Mouse (Mus musculus) forebrain, embryonic 10.5 days (tissue): ENCODE measurements around the gene Taf5. TPM values are rescaled to one million over a fixed set of nuclear protein-coding genes. Genes with fewer than 3 reads are reported as not detected.

Experiments used
- DNase-seq: peaks from one replicate; pipeline ENCODE4 v3.0.0-alpha.2; 2017; ENCODE audit warnings: low spot score; ENCODE audit errors: extremely low spot score
- H3K27ac ChIP-seq: fragments of 300-500 bp; sonication (generic); 2 replicates; pipeline ENCODE4 v1.5.1; 2016; ENCODE audit warnings: mild to moderate bottlenecking
- H3K27me3 ChIP-seq: fragments of 300-500 bp; sonication (generic); 2 replicates; pipeline ENCODE4 v1.6.1; 2016; ENCODE audit warnings: mild to moderate bottlenecking; ENCODE audit not compliant: poor library complexity, severe bottlenecking
- H3K36me3 ChIP-seq: fragments of 300-500 bp; sonication (generic); replicated peaks from 2 replicates; pipeline ENCODE4 v1.6.1; 2016; ENCODE audit warnings: mild to moderate bottlenecking, moderate library complexity
- H3K4me1 ChIP-seq: fragments of 300-500 bp; sonication (generic); 2 replicates; pipeline ENCODE4 v1.6.1; 2016
- H3K4me3 ChIP-seq: fragments of 300-500 bp; sonication (generic); 2 replicates; pipeline ENCODE4 v1.5.1; 2016; ENCODE audit warnings: mild to moderate bottlenecking, moderate library complexity
- H3K9me3 ChIP-seq: fragments of 300-500 bp; sonication (generic); 2 replicates; pipeline ENCODE4 v1.6.1; 2016; ENCODE audit warnings: mild to moderate bottlenecking, moderate library complexity
- WGBS: fragments of 180-500 bp; shearing (Covaris S2); methylation state at CpG from one replicate; pipeline ENCODE4 v1.1.7; 2016; 5-methylcytosine and 5-hydroxymethylcytosine counted together
- polyA plus RNA-seq: library from polyadenylated mRNA; unstranded; fragments of >200 nt; fragmentation: Nextera tagmentation; extraction: Ambion mirVana; gene quantifications from 2 replicates; pipeline ENCODE4 v1.2.1, GENCODE M21; 2016

Taf5 gene
- polyA plus RNA-seq = 7.4 and 7.5 TPM in 2 replicates

DNA sequence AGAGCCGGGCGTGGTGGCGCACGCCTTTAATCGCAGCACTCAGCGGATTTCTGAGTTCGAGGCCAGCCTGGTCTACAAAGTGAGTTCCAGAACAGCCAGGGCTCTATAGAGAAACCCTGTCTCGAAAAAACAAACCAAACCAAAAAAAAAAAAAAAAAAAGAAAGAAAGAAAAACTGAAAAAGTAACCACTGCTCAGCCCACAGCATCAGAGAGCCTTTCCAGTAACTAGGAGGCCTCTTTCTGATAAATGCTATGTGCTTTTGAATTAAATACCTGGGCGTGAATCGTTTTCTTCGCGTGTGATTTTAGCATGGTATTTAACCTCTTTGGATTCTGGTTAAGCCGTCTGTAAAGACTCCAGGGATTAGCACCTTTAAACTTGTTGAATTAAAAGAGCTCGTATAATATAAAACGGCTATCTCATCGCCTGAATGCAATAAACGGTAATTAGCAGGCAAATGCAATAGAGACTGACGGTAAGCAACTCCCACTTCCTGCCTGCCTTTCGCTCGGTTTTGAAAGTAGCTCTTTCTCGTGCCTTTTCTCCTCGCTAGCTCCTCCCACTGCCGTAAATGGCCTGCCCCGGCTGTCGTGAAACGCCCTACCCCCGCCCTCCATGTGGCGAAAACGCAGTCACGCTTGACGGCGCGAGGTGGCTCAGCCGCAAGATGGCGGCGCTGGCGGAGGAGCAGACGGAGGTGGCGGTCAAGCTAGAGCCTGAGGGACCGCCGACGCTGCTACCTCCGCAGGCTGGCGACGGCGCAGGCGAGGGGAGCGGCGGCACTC is at the start of gene Taf5:
Gene Taf5 (plus strand): TSS at position 651 of the 787 bp plus-strand sequence.
- WGBS = 11% methylated on average over 49 of the region's 49 CpGs

GRCm38 (mm10) chr19:47017831-47018230 is 49.7 kb upstream of the Taf5 start:
- Histone ChIP-seq H3K4me3 (peak overlapping the region; percentile 57; the same call in 1 of the 2 replicates), H3K36me3 (no peaks in the 10 kb centered on the region), H3K27ac (no peak overlapping the region; the same call in 1 of the 2 replicates), H3K27me3 (peaks cover 57% of the 10 kb centered on the region), H3K9me3 (no peaks in the 10 kb centered on the region), H3K4me1 (peaks cover 51% of the 10 kb centered on the region)
- no peak for DNase-seq
- 6% methylated on average over 3 of the region's 3 CpGs for WGBS

More for the DNA sequence above, at the start of gene Taf5:
- DNase-seq = peak; percentile 97
- Histone ChIP-seq H3K27me3 (no peaks in the 10 kb centered on the region), H3K4me3 (peak within 1 kb of the TSS; percentile 99), H3K4me1 (peaks cover 14% of the 10 kb centered on the region), H3K36me3 (peaks cover 18% of the 10 kb centered on the region), H3K9me3 (no peaks in the 10 kb centered on the region), H3K27ac (peak within 1 kb of the TSS; percentile 95)

DNA sequence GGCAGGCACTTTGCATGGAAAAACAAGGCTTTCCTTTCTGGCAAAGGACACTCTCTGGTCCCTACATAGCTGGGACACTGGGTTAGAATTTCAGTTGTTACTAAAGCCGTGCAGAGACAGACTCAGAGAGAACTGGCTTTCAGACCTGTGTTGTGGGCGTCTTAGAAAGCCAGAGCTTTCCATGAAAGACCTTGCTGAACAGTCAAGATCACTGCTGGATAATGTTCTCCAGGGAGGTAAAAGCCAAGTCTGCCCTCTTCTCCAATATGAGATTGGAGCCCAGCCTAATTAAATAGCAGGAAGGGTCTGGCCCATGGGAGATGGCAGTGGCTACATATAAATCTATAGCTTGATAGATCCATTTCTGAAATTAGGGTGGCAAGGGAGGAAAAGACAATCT is 49.2 kb upstream of the Taf5 start:
- H3K4me1 ChIP-seq = peaks cover 51% of the 10 kb centered on the region
- peak overlapping the region; percentile 57; the same call in 1 of the 2 replicates for H3K4me3 ChIP-seq
- no peak overlapping the region; the same call in 1 of the 2 replicates for H3K27ac ChIP-seq
- no peaks in the 10 kb centered on the region for H3K36me3 ChIP-seq
- peaks cover 52% of the 10 kb centered on the region for H3K27me3 ChIP-seq
- DNase-seq = no peak
- whole genome bisulfite sequencing = 31% methylated on average over 2 of the region's 2 CpGs
- H3K9me3 ChIP-seq = no peaks in the 10 kb centered on the region

DNA sequence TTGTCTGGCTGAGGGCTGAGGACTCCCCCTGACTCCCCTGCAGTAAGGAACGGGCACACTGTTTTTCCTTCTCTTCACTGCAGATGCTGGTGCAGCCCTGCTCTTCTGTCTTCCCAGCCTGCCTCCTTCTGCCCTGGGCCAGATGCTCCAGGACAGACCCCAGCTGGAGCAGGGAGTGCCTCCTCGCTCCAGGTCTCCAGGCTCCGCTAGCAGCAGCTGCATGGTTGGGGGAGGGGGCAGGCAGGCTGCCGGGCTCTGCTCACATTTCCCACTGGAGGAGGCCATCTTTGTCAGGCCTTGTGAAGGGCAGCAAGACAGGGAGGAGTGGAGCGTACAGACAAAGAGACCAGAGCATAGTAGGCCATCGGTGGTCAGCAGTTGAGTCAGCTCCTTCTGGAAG is 48.2 kb upstream of the Taf5 start:
- H3K9me3 ChIP-seq = no peaks in the 10 kb centered on the region
- 34% methylated on average over 6 of the region's 6 CpGs for WGBS
- H3K27ac ChIP-seq = 0 out of 2 replicates have a peak overlapping the region, but pooled peaks have one; percentile 30
- H3K27me3 ChIP-seq = peaks cover 42% of the 10 kb centered on the region
- H3K36me3 ChIP-seq = no peaks in the 10 kb centered on the region
- peaks cover 42% of the 10 kb centered on the region for H3K4me1 ChIP-seq
- H3K4me3 ChIP-seq = no peak overlapping the region
- DNase-seq = no peak

DNA sequence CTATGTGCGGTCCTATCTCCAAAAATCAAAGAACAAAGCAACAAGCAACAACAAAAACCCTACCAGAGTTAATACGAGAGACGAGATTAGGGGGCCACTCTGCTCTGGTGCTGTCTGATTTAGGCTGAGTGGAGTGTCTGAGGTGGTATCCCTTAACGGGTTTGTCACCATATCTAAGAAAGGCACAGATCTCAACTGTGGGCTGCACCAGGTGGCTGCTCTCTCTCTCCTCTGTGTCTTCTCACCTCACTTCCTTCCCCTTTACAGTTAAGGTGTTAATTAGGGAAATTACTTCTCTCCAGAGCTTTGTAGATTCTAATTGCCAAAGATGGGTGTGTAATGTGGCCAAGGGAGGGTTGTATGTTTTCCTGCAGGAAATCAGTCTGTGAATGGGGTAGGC is 44.8 kb upstream of the Taf5 start:
- H3K36me3 ChIP-seq = no peaks in the 10 kb centered on the region
- peaks cover 18% of the 10 kb centered on the region for H3K4me1 ChIP-seq
- 88% methylated on average over 4 of the region's 4 CpGs for WGBS
- peaks cover 8% of the 10 kb centered on the region for H3K27me3 ChIP-seq
- no peak overlapping the region for H3K27ac ChIP-seq
- H3K9me3 ChIP-seq = no peaks in the 10 kb centered on the region
- DNase-seq = no peak
- no peak overlapping the region for H3K4me3 ChIP-seq

DNA sequence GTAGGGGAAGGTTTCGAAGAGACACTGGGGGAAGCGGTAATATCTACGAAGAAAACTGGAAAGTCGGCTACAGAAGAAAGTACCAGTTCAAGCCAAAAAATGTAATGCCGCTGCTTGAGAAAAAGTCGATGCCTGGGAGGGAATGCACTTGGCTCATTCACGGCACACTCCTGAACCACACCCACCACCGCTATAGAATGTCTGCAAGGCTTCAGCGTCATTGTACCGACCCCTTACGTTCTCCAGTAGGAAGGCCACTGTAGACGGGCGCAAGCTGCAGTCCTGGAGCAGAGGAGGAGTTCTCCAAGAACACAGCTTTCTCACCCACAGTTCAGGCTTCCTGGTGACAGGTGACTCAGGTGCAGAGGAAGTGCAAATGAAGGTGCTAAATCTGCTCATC is 44.0 kb upstream of the Taf5 start:
- Histone ChIP-seq H3K9me3 (no peaks in the 10 kb centered on the region), H3K4me3 (no peak overlapping the region), H3K27ac (no peak overlapping the region), H3K27me3 (peaks cover 5% of the 10 kb centered on the region; the same call in 1 of the 2 replicates), H3K4me1 (peaks cover 11% of the 10 kb centered on the region), H3K36me3 (no peaks in the 10 kb centered on the region)
- DNase-seq = no peak
- whole genome bisulfite sequencing = 91% methylated on average over 13 of the region's 13 CpGs

DNA sequence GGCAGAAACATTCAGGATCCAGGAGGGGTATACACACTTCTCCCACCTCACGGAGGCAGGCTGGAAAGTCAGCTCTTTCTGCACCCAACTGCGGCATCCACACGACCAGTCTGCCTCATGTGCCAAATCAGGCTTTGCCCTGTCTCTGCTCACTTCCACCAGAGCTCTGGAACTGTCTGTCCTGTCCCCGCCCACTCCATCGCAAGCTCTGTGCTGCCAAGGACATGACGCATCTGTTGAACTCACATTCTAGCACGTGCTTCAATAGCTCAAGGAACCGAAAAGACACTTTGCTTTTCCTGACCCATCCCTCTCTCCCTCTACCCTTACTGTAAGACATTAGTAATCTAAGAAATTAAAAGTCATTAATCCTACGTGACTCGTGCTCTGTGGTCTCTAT is 42.6 kb upstream of the Taf5 start:
- H3K36me3 ChIP-seq = no peaks in the 10 kb centered on the region
- no peaks in the 10 kb centered on the region for H3K9me3 ChIP-seq
- no peak for DNase-seq
- no peak overlapping the region for H3K27ac ChIP-seq
- no peak overlapping the region for H3K4me3 ChIP-seq
- H3K27me3 ChIP-seq = no peaks in the 10 kb centered on the region
- 0 out of 2 replicates have a peak, but pooled peaks cover 4% of the 10 kb centered on the region for H3K4me1 ChIP-seq
- 93% methylated on average over 10 of the region's 10 CpGs for WGBS

GRCm38 (mm10) chr19:47026513-47026912 is 41.0 kb upstream of the Taf5 start:
- Histone ChIP-seq H3K4me1 (0 out of 2 replicates have a peak, but pooled peaks cover 5% of the 10 kb centered on the region), H3K27ac (no peak overlapping the region), H3K27me3 (no peaks in the 10 kb centered on the region), H3K36me3 (peaks cover 3% of the 10 kb centered on the region), H3K9me3 (no peaks in the 10 kb centered on the region), H3K4me3 (no peak overlapping the region)
- 91% methylated on average over 4 of the region's 4 CpGs for WGBS
- DNase-seq = no peak

DNA sequence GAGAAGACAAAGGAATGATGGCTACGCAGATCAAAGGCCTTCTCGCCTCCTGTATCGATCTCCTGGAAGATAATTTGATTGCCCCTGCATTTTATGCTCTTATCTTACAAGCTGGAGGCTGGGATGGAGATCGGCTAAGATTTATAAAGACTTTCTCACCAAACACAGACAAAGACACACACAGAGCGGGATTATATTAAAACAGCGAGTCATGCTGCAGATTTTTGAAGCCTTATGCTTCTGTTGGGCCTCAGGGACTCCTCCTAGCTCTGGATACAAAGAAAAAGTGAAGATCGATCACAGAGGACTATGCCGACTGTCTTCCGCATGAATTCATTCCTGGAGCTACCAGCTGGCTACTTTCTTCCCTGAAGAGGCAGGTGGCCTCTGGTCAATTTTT is 37.8 kb upstream of the Taf5 start:
- Histone ChIP-seq H3K36me3 (peaks cover 30% of the 10 kb centered on the region), H3K27me3 (no peaks in the 10 kb centered on the region), H3K4me3 (no peak overlapping the region), H3K27ac (0 out of 2 replicates have a peak overlapping the region, but pooled peaks have one; percentile 25), H3K4me1 (0 out of 2 replicates have a peak, but pooled peaks cover 5% of the 10 kb centered on the region), H3K9me3 (no peaks in the 10 kb centered on the region)
- 80% methylated on average over 9 of the region's 9 CpGs for WGBS
- DNase-seq = no peak

- DNase-seq = no peak
- H3K36me3 ChIP-seq = peaks cover 50% of the 10 kb centered on the region
- no peak overlapping the region for H3K4me3 ChIP-seq
- 0 out of 2 replicates have a peak, but pooled peaks cover 5% of the 10 kb centered on the region for H3K4me1 ChIP-seq
- 93% methylated on average over 6 of the region's 6 CpGs for WGBS
- no peaks in the 10 kb centered on the region for H3K27me3 ChIP-seq
- no peaks in the 10 kb centered on the region for H3K9me3 ChIP-seq
- no peak overlapping the region for H3K27ac ChIP-seq
Observed at GRCm38 (mm10) chr19:47031770-47032169, 35.8 kb upstream of the Taf5 start.

DNA sequence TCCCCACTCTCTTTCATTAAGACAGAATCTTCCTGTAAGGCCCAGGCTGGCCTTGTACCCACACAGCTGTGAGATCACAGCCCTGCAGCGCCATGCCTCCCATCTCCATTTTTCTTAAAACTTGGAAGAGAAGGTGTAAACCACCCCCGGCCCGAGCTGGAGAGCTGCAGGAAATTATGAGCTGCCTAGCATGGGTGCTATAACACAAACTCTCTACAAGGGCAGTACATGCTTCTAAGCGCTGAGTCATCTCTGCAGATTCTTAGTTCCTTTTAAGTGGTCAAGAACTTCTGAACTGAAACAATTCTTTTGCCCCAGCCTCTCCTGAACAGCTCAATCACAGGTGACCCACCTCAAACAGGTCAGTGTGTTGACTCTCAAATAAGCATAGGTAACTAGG is 32.6 kb upstream of the Taf5 start:
- Histone ChIP-seq H3K4me1 (0 out of 2 replicates have a peak, but pooled peaks cover 1% of the 10 kb centered on the region), H3K36me3 (peaks cover 81% of the 10 kb centered on the region), H3K9me3 (no peaks in the 10 kb centered on the region), H3K4me3 (no peak overlapping the region), H3K27me3 (no peaks in the 10 kb centered on the region), H3K27ac (no peak overlapping the region)
- WGBS = 94% methylated on average over 4 of the region's 4 CpGs
- no peak for DNase-seq

- WGBS = 88% methylated on average over 3 of the region's 3 CpGs
Observed at GRCm38 (mm10) chr19:47036596-47036995, 30.9 kb upstream of the Taf5 start.

More at GRCm38 (mm10) chr19:47036596-47036995, 30.9 kb upstream of the Taf5 start:
- DNase-seq = no peak
- H3K27me3 ChIP-seq = no peaks in the 10 kb centered on the region
- H3K4me1 ChIP-seq = no peaks in the 10 kb centered on the region
- H3K4me3 ChIP-seq = no peak overlapping the region
- no peak overlapping the region for H3K27ac ChIP-seq
- peaks cover 95% of the 10 kb centered on the region for H3K36me3 ChIP-seq
- no peaks in the 10 kb centered on the region for H3K9me3 ChIP-seq
